Mouse (Mus musculus) thymus, postnatal 36 days (tissue): ENCODE measurements at regions not wholly inside any gene's neighbourhood (a gene's known extent, or its start where the extent isn't known, plus 50 kb on each side); places are given as distances from the start of the nearest gene placed in this dataset.
"Not testable (repeated sequence)": the region's sequence is repeated elsewhere in the genome, so short reads cannot be mapped to it uniquely, and the experiment has no call there.

Experiments
- DNase-seq, 2 experiments: peaks; one replicate each; pipeline ENCODE4 v3.0.0; 2022; ENCODE audit warnings: mixed read lengths in 2 of 2

DNA sequence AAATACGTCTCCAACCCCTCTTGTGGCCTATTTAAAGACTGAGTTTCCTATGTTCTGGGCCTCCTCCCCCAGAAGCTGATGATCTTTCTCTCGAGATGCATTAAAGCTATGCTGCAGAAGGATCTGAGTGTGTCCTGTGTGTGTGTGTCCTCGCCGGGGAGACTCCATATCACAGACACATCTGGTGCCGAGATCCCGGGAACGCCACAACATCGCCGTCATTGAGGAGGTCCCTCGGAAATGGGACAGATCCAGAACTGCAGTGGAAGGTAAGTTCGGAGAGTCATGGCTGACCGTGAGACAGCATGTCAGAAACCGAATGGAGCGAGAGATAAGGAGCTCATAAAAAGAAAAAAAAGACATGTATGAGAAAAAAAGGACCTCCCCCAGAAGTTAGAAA, 53.3 kb downstream of the Btbd35f29 start:
- DNase-seq, result peak in 1 of 2 experiments; percentile 24

GRCm38 (mm10) chrX:31175549-31175948, 58.1 kb downstream of the Btbd35f29 start:
- peak in 1 of 2 experiments; percentile 8 for DNase-seq

GRCm38 (mm10) chrX:31176137-31176536, 58.7 kb downstream of the Btbd35f29 start:
- DNase-seq, result not testable (repeated sequence)
